Mouse (Mus musculus): Measurements from ENCODE around the gene Numa1.
A peak's percentile ranks its signal among the peaks of the same experiment; 100 is the strongest.
"Not testable (repeated sequence)": the region's sequence is repeated elsewhere in the genome, so short reads cannot be mapped to it uniquely, and the experiment has no call there.

The Numa1 gene

DNA sequence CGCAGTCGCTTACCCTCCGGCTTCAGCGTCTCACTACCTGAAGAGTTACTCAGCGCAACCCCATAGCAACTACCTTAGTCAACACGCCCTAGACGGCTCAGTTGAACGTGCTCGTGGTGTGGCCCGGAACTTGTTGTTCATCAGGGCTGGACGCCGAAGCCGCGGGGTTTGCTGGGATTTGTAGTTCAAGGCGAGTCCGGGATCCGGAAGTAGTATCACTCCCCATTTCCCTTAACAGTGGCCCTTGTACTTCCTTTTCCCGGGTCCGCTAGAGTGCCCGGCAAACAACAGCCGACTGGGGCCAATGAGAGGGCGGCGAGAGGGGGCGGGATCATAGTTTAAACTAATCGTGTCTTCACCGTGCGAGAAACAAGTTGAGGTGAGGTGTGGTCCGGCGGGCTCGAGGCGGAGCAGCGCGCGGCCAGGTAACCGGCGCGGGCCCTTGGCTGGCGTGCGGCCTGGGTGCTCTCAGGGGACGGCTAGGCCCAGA, at the start of gene Numa1, which contains the start of gene Lrrc51:
Gene Numa1 (plus strand): TSS at position 361 of the 490 bp plus-strand sequence.
Gene Lrrc51 (minus strand): TSS at position 145 of the 490 bp plus-strand sequence.
- DNase-seq (ENCODE audit: low spot score in 2 of 2), result peak; percentile 91 to 98

DNA sequence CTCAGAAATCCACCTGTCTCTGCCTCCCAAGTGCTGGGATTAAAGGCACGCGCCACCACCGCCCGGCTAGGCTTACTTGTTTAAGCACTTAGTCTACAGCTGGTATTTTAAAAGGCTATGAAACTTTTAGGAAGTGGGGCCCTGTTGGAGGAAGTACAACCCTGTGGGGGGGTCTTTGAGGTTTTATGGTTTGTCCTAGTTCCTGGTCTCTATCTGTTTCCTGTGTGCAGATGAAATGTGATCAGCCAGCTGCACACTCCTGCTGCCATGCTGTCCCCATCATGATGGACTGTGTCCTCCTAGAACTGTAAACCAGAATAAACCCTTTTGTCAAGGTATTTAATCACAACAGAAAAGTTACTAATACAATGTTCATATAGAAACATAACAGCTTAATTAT, 49.8 kb upstream of the Numa1 start:
- no peak for DNase-seq (ENCODE audit: low spot score in 2 of 2)

DNA sequence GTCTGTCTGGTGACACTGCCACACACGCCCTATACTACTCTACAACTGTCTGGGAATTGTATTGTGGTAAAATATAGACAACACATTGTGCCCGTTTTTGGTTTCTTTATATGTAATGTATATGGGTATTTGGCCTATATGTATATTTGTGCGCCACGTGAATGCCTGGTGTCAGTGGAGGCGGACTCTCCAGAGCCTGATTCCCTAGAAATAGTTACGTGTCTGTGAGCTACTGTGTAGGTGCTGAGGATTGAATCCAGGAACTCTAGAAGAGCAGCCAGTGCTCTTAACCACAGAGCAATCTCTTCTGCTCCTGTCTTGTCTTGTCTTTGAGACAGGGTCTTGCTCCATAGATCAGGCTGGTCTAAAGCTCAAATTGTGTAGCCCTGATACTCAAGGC, 47.6 kb upstream of the Numa1 start:
- DNase-seq (ENCODE audit: low spot score in 2 of 2), result no peak

DNA sequence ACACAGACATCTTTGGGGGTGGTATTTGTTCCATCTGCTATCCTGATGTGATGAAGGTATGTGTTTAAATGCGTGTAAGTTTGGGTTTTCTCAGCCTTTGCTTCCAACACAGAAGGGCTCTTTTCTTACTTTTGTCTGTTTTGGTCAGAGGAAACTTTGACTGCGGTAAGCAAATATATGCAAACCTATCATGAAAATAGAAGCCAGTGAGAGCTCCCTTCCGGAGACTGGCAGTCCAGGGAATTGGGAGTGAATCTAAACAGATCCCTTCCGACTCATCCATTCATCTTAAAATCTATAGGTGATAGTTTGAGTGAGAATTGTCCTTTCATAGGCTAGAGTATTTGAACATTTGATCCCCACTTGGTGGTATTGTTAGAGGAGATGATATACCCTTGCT, 45.5 kb upstream of the Numa1 start:
- DNase-seq (ENCODE audit: low spot score in 2 of 2), result no peak

DNA sequence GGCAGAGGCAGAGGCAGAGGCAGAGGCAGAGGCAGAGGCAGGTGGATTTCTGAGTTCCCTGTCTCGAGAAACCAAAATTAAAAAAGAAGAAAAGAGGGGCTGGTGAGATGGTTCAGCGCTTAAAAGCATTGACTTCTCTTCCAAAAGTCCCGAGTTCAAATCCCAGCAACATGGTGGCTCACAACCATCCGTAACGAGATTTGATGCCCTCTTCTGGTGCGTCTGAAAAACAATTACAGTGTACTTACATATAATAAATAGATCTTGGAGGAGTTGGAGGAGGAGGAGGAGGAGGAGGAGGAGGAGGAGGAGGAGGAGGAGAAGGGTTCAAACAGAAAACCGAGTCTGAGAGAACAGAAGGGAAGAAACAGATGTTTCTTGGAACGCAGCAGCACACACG, 38.2 kb upstream of the Numa1 start:
- DNase-seq (ENCODE audit: low spot score in 2 of 2), result no peak

DNA sequence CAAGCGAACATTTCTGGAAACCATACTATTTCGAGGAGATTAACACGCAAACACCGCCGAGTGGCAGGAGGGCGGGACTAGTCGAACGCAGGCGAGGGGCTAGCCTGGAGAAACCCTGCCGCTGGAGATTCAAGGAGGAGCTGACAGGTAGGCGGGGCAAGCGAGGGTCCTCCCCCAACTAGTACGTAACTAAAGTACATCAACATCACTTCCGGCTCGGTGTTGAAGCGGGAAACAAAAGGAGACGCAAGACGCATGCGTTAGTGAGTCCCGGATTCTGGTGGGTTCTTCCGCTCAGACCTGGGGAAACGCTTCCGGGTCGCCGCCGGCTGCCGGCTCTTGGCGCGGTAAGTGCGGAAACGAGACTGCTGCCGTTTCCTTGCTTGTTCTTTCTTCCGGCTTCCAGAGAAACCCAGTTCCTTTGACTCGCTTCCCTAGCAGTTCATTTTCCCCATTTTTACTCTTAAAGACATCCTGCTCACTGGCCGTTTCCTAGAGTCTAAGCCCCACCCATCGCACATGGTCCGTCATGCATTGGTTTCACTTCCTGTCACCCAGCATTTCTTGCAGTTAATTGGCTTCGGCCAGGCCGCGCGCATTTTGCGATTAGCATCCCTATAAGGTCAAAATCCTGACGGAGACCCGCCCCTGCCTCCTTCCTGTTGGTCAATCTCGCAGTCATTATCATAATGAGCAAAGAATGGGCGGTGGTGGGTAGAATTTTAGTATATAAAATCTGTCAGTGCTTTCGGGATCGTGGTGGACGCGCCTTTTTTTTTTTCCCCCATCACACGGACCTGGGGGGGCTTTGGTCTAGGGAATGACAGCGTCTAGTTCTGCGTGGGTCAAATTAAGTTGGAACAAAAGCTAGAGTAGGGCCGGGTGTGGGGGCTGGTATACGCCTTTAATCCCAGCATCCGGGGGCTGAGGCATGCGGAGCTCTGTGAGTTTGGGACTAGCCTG, 37.5 kb upstream of the Numa1 start:
- DNase-seq (ENCODE audit: low spot score in 2 of 2), result peak; percentile 91 to 97

DNA sequence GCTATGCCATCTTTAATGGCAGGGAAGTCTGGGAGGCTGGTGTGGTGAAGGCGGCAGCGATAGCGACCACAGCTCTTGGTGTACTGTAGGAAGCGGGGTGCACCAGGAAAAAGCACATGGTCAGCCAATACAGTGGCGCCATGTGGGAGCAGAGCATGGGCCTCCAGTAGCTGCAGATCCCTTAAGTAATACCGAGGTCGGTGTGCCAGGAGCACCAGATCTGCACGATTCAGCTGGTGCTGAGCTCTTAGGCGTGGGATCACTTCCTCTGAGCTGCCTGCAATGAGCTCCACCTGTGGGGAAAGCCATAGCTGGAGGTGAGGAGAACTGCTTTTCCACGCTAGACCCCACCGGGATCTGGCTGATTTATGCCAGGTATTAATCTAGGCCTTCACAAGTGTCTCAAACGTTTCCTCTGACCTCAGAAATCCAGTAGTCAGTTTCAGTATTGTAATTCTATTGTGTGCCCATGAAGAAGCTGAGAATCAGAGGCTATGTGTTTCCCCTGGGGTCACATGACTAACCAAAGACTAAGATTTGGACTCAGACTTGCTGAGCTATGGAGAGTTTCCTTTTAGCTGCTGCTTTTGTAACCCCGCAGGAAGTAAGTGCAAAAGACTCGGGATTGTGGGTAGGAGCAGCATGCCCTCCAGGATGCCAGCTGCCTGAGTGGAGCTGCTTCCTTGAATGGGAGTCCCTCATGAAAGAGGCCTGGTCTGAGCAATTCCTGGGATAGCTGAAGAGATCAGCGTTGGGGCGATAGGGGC, 33.4 kb upstream of the Numa1 start:
- no peak for DNase-seq (ENCODE audit: low spot score in 2 of 2)

DNA sequence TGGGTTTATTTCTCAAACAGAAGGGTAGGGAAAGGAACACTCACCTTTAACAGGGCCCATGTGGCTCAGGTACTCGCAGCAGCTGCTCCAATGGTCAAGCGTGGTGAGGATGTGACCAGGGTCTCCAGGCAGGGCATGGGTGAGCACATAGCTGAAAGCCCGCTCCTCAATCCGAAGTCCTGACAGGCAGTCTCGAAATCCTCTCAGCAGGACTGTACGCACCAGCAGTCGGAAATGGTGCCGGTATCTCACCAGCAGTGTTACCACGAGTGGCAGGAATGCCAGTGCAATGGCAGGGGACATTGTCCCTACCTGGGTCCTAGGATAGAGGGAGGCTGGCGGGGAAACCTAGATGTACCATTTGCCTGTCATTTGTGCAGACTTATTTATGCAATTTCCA, 31.9 kb upstream of the Numa1 start:
- DNase-seq (ENCODE audit: low spot score in 2 of 2), result no peak

DNA sequence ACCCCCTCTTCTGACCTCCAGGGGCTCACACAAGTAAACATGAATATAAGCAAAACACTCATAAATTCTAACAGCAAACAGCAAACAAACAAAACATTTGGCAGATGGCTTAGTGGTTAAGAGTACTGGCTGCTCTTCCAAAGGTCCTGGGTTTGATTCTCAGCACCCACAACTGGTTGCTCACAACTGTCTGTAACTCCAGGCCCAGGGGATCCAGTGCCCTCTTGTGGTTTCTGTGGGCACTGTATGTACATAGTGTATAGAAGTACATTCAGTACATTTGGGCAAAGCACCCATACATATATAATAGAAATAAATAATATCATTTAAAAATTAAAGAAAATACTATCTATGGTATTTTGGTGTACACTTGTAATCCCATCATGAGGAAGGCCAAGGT, 31.1 kb upstream of the Numa1 start:
- DNase-seq (ENCODE audit: low spot score in 2 of 2), result no peak

DNA sequence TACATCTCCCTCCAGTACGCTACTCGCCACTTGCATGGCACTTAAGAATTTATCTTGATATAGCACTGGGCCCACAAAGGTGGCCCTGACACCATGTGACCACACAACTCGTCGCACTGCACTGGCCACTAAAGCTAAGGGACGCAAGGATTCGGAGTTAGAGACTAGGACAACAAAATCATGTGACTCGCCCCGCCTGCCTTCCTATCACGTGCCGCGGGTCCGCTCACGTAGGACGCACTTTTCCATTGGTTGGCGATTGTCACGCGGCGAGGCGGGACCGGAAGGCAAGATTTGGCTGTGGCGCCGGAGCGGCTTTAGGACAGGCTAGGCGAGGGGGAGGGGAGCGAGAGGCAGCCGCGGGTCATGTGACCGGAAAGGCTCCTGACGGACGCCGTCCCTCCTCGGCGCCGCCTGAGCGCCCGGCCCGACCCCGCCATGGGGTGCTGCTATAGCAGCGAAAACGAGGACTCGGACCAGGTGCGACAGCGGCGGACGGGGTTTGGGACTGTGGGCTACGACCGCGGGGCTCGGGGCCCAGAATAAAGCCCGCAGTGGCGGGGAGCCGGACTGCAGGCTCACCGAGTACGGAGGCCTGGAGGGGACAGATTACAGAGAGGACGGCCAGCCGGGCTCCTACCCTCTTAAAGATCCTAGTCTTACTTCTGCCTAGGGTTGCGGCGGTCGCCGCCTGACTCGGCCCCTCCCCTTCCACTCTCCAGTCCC, 28.2 kb upstream of the Numa1 start, which contains the start of gene Lamtor1:
Gene Lamtor1 (plus strand): TSS at position 344 of the 726 bp plus-strand sequence.
- DNase-seq (ENCODE audit: low spot score in 2 of 2), result peak; percentile 98 to 99

DNA sequence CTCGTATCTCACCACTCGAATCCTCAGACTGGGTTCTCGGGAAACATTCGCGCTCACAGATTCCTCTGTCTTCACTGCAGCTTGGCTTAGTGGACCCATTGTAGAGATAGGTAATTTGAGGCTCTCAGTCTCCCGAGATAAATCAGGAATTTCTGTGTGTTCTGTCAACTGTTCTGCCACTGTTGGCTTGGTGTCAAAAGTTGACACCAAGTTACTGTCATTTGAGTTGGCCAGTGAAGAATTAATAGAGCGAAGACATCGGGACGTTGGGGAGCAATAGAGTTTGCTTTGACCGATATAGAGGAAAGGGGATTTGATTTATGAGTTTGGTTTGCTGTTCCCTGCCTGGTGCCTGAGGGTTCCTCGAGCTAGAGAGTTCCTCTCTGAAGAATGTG, 27.6 kb upstream of the Numa1 start, which contains the start of gene Tomt:
Gene Tomt (minus strand): TSS at position 73 of the 395 bp plus-strand sequence.
- DNase-seq (ENCODE audit: low spot score in 2 of 2), result no peak

DNA sequence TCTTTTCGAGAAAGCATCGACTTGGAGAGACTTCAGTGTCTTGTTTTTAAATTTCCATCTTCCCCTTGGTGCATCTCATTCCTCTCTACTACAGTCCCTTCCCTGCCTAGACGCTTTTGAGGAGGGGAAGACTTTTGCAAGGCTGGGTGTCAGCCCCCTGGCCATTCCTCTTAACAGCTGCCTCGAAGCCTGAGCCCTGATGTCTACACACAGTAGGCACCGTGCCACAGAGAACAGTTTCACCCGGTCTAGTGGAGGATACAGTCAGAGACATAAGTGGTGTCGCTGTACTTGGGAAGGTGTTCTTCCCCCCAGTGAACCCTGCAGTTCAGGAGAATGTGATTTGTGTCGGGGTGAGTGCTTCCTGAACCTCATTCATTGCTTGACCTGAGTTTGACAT, 27.2 kb upstream of the Numa1 start:
- peak; percentile 31 for DNase-seq (ENCODE audit: low spot score in 2 of 2)

DNA sequence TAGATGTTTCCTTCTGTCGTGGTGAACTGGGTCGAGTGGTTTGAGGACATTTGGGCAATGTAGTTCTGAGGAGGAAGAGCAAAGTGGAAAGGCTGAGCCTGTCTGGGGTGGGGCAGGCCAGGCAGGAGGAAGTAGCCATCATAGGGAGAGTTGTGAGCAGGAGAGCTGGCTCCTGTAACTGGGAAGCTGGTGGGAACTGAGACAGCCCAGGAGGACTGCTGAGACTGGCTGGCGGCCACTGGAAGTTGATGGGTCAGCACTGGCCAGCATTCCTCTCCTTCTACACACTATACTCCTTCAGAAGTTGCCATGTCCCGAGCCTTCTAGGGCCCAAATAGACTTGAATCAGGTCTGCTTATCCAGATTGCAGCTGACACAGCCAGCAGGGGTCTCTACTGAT, 25.5 kb upstream of the Numa1 start:
- no peak for DNase-seq (ENCODE audit: low spot score in 2 of 2)

DNA sequence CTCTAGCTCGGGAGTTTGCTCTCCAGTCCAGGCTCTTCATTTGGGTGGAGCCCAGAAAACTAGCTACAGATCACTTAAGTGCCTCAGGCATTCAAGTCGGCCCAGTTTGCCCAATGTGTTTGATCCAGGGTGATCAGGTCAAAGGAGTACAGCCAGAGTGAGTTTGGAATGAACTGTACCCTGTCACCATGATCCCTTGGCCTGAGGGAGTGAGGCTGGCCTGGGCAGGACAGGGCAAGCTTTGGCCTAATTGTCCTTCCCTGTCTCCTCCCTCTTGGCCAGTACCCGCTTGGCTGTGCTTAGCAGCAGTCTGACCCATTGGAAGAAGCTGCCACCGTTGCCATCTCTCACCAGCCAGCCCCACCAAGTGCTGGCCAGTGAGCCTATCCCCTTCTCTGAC, 23.8 kb upstream of the Numa1 start:
- DNase-seq (ENCODE audit: low spot score in 2 of 2), result no peak

DNA sequence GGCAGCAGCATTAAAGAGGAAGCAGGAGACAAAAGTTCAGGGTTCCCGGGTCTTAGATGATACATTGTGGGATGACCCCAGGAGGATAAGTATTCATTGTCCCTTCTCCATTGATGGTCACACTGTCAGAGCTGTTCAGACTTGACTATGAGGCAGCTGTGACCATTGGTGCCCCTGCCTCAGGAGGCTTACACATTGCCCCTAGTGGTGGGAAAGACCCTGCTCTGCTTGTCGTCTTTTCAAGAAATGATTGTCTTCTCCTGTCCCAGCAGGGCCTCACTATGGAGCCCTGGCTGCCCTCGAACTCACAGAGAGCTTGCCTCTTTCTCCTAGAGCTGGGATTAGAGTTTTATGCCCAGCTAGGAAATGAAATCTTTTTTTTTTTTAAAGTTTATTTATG, 21.9 kb upstream of the Numa1 start:
- DNase-seq (ENCODE audit: low spot score in 2 of 2), result no peak

DNA sequence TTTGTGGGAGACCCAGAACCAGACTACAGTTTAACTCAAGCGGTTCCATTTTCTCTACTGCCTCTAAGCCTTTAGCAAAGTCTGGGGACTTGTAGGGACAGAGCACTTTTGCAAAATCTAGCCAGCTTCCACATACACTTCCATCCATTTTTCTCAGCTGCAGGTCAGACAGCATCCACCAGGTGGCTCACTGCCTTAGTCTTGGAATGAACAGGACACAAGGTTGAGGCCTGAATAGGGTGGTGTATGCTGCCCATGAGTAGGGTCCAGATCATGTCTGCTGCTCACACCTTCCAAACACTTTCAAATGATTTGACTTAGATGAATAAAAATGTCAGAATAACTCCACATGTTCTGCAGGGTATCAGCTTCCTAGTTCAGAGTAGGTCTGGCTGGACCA, 15.8 kb upstream of the Numa1 start:
- DNase-seq (ENCODE audit: low spot score in 2 of 2), result peak; percentile 53 to 74

DNA sequence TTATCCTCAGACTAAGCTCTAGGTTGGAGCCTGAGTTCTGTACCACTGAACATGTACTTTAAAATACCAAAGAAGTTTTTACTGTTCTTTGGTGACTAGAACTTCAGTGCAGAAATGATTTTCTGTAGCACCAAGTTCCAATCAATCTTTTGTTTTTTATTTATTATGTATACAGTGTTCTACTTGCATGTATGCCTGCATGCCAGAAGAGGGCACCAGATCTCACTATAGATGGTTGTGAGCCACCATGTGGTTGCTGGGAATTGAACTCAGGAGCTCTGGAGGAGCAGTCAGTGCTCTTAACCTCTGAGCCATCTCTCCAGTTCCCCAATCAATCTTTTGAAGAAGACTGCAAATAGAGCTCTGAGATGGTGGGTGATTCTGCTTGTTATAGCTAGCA, 8.0 kb upstream of the Numa1 start:
- not testable (repeated sequence) for DNase-seq (ENCODE audit: low spot score in 2 of 2)

DNA sequence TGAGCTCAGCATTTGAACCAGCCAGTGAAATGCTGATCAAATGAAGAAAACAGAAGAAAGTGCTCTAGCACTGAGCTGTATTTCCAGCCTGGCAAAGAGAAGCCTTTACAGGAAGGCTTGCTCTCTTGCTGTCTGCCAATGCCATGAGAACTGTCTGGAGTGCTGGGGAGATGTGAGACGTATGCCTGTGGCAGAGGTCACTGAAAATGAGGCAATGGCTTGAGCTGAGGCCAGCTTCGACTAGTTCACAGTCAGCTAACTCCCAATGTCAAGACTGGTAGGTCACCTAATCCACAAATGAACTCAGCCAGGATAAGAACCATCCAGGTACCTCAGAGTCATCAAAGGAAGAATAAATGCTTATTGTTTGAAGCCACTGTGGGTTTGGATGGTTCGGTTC, 5.8 kb upstream of the Numa1 start:
- no peak for DNase-seq (ENCODE audit: low spot score in 2 of 2)

DNA sequence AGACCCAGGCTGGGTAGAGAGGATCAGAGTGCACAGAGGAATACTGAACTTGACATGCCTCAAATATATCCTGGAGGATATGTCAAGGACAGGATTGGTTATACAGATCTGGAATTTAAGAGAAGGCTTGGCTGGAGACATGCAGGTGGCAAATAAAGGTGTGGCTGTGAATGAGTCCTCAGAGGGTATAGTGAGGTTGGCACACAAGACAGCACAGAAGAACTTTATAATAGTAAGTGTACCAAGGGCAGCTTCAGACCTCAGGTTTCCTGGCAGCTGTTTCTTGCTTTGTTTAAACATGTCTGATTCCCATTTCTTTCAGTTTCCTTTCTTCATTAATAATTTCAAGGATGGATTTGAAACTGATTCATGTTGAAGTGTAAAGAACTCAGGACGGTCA, 1.4 kb upstream of the Numa1 start:
- no peak for DNase-seq (ENCODE audit: low spot score in 2 of 2)

DNA sequence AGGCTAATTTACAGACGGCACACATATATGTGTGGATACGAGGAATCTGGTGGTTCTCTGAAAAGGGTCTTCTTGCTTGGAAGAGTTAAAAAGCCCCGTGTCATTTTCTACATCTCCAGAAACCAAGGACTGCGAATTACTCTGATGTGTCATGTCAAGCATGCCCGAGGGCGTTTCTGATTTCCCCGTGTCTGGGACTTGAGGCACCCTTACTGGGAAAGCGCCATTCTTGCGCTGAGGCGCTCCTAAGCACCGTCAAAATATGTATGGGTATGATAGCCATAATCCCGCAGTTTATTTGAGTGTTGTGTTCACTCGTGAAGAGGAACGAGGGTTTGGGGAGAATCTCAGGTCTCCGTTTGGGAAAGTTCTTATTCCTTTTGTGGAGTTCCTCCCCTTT, 611 bp upstream of the Numa1 start:
- peak in 1 of 2 experiments; percentile 48 for DNase-seq (ENCODE audit: low spot score in 2 of 2)

DNA sequence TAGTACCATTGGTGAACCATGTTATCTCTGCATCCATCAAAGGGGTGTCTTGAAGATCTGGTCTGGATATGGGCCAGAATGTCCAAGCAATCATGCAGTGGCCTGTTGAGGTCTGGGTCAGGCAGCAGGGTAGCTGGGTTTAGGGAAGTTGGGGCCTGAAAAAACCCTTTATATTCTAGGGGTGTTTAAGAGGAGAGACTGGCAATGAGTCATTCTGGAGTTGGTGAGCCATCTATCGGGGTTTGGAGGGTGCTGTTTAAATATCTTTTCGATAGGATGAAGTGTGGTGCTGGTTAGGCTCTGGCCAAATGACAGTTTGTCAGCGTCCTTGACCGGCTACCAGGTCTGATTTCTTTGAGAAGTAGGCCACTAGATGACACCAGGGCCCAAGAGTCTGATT, 2.0 kb downstream of the Numa1 start:
- no peak for DNase-seq (ENCODE audit: low spot score in 2 of 2)

DNA sequence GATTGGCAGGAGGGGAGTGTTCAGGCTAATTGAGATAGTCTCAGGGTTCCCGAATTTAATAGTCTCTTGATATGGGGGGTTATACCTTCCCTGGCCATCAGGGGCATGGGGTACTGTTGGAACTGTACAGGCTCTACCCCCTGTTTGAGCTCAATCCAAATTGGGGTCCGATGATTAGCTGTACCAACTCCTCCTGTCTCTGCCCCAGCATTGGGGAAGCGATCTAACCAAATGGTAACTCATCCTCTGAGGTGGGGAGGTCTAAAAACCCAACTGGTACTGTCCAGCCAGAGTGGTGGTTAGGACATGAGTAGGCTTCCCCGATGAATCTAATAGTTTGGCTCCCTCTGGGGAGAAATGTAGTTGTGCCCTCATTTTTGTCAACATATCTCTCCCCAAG, 3.1 kb downstream of the Numa1 start:
- DNase-seq (ENCODE audit: low spot score in 2 of 2), result no peak
